Mouse (Mus musculus): ENCODE measurements around the gene Hrh1.

Gene Hrh1

DNA sequence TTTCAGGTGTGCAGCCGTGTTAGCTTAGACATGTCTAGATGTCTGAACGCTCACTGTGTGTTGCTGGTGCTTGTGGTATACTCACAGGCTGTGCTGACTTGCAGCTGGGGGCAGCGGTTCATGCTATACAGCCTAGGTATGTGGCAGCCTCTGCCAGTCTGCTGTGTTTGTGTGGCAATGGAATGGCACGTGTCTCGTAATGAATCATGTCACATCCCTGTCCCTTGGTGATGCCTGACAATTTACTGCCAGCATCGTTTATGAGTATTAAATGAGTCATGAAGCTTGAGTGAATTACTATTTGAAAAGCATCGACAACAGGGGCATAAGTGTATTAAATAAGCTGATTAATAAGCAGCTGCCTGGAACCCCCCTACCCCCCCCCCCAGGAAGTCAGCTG is 9.3 kb downstream of the Hrh1 start:
- DNase-seq, result no peak

DNA sequence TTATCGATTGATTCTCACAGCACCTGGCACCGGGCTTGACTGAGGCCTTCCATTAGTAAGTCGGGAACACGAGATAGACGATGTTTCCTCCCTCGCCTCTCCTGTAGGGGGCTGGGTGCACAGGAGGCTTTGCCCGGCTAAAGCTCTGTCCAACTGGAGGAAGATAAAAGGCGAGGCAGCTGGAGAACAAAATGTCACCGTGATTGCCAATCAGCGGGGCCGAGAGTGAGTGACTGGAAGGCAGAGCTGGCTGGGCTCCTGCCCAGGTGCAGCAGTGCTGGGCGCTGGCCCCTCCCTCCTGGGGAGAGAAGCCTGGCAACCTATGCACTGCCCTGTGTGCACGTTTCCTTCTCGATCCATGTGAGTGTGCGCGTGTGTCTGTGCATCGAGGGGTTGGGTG is 10.5 kb downstream of the Hrh1 start:
- DNase-seq, result no peak

DNA sequence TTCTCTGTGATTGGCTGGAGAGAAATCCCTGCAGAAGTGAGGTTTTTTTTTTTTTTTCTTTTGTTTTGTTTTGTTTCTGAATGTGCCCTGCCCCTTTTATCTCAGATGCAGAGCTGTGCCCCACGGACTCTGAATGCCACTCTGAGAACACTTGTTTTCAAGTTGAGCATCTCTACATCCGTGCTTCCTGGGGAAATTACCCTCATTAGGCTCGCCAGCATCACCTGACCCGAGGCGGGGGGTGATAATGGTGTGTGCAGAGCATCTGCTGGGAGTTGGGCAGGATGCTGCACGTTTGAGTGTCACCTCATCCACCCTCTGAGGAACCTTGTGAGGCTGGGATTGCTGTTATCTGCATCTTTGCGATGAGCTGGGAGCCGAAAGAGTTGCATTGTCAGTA is 14.2 kb downstream of the Hrh1 start:
- no peak for DNase-seq

DNA sequence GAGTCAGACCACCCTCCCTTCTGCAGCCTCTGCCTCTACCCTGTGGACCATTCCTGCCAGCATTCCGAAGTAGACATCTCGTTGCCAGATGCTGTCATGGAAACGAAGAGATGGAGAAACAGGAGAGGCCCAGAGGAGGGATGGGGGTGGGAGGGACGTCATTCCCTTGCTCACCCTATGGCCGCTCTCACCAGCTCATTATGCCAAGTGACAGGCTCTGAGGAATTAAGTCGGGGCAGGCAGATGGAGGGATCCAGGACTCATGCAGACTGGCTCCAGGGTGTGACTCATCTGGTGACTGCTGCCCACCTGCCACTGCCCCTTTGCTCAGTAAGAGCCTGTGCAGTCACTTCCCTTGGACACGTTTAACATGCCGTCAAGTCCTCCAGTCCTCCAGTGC is 16.8 kb downstream of the Hrh1 start:
- DNase-seq, result no peak

DNA sequence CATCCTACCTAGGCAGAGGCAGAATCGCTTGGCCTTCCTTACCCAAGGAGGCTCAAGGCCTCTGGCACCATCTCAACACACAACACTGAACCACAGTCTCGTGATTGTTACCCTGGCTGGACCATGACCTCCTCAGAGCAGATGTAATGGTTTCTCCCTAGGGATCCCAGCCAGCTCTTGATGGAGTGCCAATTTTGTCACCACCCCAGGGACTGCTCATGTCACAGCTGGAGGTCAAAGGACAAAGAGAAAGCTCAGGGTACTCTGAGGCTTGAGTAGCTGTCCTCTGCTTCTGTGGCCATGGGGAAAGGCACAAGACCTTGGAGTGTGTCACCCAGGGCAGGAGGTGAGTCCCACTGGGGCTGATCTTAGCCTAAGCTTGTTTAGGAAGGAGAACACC is 20.3 kb downstream of the Hrh1 start:
- no peak for DNase-seq

DNA sequence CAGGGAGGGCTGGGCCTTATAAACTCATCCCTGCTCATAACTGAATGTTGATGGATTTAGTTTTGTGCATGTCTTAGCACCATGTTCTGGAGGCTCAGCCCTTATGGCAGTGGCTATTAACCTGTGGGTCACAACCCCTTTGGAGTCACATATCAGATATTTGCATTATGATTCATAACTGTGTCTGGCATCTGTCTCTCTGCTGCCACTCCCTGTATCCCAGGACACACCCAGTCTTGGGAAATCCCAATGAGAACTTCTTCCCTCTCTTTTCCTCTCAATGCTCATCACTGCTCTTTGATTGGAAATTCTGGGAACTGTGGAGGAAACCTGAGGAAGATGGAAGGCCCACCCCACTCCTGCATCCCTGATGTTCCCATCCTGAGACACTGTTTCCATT is 23.3 kb downstream of the Hrh1 start:
- no peak for DNase-seq

DNA sequence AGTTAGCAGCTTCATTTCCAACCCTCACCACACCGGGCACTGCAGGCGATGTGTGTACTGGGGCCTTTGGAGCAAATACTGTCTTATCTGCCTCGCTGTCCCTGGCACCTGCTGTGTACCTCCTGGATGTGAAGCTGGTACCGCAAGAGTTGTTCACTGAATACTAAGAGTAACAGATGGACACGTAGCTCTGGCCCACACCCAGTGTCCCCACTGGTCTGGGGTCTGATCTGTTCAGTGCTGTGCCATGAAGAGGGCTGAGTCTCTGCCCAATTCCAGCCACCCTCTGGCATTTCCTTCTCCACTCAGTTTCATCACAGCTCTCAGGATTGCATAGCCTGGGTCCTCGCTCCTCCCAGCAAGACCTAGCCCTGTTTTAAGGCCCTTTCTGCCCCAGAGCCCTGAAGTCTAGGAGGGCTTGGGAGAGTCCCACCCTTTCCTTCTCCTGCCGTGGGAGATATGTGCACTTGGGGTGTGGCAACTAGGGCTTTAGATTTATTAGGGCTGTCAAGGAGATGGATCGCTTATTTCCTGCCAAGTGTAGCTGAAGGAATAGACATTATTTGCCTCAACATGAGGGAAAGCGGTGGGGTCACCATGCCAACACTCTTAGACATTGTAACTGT is 25.4 kb downstream of the Hrh1 start:
- DNase-seq, result no peak

DNA sequence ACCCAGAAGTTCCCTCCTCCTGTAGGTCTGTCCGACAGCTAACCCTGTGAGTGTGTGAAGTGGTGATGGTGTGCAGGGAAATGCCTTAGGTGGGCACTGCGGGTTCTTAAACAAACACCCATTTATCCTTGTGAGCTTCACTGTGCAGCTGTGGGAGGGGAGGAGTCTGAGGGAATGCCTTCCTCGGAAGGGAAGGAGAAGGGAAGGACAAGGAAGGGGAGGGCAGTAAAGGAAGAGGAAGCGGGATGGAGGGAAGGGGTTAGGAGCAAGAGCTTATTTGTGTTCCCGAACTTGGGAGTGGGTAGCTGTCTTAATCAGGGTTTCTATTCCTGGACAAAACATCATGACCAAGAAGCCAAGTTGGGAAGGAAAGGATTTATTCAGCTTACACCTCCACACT is 27.6 kb downstream of the Hrh1 start:
- no peak for DNase-seq

DNA sequence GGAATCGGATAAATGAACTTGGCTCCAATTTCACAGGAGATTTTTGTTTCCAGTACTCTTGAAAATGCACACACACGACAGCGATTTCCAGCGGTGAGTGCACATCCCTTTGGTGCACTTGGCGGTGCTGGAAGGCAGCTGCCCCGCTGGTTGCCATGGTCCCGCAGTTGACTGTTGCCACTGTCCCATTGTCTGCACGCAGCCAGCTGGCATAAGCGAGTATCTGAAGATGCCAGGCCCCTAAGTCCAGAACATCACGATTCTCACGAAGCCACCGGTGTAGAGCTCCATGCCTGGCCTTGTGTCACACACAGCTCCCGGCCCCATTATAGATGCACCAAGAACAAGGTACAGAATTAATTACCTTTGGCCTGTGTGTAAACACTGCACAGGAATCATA is 29.9 kb downstream of the Hrh1 start:
- no peak for DNase-seq

DNA sequence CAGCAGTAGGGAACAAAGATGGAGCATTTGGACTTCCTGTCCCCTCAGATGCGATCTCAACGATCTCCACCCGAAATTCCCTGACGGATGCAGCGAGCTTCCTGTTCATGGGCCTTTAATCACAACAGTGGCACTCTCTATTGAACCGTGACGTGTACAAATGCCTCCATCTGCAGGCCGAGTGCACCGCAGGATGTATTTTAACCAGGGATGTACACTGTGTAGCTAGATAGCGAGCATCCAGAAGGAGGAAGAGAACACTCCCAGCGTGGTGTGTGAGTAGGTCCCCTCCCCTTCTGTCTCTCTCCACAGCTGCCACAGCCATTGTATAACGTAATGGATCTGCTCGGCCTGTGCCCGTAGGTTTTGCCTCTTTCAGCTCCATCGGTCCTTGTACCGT is 31.1 kb downstream of the Hrh1 start:
- no peak for DNase-seq

DNA sequence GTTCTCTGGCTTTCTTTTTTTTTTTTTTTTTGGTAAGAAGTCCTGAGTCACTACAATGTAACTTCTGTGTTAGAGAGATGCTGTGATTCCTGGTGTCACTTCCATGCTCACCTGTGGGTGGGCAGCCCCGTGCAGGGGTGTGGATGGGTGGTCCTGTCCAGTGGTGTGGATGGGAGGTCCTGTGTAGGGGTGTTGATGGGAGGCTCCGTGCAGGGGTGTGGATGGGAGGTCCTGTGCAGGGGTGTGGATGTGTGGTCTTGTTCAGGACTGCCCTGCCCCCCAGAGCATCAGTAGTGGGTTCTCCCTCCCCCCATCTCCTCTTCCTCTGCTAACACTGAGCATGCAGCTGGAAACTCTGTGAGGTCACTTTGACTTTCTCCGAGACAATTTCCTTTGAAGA is 34.9 kb downstream of the Hrh1 start:
- no peak for DNase-seq

DNA sequence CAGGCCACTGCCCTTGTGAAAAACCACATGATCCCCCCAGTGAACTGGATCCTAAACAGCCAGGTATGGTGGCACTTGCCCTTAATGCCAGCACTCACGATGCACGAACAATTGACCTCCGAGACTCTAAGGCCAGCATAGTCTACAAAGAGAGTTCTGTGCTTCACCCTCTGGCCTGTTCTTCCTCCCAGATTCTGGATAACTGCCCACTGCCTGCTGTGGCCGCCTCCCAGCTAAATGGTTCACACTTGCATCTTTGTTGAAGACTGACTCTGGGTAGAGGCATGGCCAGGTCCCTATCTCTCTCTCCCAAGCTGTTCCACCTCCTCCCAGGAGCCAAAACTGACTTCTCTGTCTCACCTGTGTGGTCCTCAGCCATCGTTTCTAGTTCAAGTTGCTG is 36.8 kb downstream of the Hrh1 start:
- DNase-seq, result no peak

DNA sequence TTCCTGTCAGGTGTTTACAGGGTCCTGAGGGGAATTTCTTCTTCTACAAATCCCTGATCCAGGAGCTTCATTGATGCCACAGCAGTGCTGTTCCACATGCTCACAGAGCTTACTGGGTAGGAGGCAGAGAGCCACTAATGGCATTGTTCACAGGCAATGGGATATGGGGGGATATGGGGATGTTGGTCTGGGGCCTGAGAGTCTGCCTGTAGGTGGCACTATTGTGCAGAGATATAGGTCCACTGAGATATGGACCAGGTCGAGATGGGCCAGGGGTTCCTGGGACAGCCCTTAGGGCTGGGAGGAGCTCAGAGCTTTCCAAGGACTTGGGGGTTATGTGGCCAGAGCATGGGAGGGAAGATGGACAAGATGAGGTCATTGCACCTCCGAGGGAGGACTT is 42.6 kb downstream of the Hrh1 start:
- DNase-seq, result no peak

DNA sequence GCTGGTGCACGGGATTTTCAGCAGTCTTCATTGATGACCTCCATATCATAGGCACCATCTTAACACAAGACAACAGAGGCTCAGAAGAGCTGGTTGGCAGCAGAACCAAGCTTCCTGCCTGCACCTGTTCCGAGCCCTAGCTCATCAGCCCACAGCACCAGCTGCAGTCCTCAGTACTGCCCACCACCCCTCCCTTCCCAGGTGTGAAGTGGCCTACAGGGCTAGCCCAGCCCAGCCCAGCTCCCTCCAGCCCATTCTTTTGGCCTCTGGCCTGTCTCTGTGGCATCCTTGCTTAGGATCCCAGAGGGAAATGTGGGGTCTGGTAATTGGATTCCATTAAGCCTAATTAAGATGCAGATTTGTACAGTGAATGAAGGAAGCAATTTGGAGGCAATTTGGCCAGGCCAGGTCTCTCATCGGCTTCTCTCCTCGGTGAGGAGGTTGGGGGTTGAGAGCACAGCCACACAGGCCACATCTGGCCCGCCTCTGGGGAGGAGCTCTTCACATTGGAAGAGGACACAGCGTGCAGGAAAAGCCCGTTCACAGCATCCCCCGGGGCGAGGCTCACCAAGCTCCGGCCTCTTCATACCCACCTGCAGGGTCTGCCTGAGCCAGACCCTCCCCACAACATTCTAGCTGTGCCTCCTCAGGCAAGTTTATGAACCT is 43.2 kb downstream of the Hrh1 start:
- no peak for DNase-seq

DNA sequence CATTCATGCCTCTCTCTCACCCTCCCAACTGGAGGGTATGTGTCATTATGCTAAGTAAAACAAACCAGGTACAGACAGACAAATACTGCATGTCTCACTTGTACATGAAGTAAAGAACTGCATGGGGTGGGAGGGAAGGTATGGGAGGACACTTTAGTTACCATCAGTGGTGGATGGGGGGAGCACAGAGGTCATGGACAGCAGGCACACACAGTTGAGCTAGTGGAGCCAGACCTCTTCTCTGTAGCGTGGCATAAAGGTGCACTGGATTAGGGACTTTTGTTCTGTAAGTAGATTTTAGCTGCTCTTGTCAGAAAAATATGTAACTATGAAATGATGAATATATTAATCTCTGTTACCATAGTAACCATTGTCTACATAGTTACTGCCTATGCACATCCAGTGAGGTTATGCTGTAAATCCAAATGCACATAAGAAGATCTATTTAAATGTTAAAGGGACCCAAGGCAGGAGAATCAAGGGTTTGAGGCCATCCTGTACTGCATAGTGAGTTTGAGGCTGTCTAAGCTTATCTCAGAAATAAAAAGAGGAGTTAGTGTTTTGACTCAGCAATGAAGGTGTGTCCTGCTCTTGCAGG is 46.6 kb downstream of the Hrh1 start:
- no peak for DNase-seq

DNA sequence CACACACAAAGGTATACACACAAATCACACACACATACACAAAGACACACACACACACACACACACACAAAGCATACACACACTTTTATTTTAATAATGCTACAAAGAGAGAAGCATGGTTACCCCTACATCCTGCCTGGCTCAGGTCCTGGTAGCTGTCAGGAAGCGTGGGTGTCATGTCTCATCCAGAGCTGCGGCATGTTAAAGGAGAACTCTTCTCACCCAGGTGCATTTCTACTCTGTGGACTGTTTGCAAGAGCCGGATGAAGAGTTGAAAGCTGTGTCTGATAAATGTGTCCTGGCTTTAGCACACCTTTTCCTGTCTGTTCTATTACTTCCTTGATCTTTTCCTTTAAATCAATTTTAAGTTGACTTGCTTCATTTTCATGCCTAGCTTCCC is 47.2 kb downstream of the Hrh1 start:
- DNase-seq, result peak in 1 of 2 experiments; percentile 31

DNA sequence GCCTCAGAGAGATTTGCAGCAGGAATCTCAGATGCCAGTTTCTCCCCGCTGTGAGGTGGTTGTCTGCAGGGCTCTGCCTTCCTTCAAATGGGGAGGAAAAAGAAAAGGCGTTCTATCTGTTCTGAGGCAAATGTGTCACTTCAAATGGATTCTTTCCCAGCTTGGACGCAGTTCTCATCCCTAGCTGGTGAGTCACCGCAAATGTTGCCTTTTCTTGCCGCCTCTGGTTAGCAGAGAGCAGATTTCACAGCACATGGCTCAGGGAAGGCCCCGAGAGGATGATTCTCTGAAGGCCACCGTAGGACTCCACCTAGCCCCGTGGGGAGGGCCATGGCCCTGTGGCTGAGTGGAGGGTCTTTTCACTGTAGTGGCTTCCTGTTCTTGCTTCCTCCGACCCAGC is 51.2 kb downstream of the Hrh1 start:
- DNase-seq, result no peak

DNA sequence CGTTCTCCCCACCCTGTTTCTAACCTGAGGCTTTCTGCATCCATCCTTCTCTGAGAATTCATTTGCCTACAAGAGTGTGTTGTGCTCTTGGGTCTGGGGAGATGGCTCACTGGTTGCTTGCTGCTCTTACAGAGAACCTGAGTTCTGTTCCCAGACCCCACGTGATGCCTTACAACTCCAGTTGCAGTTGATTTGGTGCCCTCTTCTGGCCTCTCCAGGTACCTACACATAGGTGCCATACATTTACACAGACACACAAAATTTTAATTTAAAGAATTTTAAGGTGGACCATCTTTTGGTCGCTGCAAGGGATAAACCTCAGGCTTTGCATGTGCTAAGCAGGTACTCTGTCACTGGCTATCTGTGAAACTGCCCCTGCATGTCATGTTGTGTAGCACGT is 57.5 kb downstream of the Hrh1 start:
- no peak for DNase-seq

DNA sequence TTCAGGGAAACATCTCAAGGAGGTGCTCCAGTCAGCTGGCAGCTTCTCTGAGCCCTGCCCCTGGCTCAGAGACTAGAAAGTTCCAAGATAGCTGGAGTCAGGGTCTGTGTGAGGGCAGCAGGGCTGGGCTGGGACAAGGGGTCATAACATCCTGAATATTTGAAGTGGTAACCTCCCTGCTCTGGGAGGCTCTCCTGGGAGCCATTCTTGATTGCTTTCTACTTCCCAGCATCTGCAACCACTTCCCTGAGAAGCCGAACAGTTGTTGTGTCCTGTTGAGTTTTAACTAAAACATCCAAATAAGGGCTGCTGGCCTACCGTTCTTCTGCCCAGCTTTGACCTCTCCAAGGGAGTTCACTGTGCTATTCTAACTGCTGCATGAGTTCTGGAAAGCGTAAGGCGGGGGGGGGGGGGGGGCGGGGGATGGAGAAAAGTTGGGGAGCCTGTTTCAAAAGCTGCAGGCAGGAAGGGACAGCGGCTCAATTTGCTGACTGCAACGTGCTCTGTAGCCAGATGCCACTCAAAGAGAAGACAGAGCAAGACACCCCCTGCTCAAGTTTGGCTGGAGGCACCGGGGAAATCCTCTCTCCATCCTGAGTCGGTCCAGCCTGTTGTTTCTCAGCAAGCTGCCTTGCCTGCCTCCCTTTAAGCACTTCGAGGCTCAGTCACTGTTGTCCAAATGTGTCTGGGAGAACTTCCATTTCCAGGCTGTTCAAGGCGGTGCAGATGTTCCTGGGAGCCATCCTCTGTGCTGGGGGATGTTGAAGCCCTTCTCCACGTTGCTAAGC is 58.7 kb downstream of the Hrh1 start:
- DNase-seq, result no peak

DNA sequence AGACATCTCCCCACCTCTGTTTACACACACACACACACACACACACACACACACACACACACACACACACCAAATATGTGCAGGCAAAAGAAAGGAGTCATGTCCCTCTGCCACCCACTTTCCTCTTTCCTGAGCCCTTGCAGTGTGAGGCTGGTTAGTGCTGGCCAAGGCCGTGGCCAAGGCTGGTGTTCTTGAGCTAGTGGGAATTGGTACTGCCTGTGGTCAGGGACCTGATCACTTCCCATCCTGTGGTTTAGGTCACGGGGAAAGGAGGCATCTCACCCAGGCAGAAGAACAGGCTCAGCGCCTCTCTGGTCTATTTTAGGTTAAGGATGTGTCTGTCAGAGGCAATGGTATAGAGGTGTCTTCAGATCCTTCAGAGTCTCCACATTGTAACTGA is 59.6 kb downstream of the Hrh1 start:
- no peak for DNase-seq

DNA sequence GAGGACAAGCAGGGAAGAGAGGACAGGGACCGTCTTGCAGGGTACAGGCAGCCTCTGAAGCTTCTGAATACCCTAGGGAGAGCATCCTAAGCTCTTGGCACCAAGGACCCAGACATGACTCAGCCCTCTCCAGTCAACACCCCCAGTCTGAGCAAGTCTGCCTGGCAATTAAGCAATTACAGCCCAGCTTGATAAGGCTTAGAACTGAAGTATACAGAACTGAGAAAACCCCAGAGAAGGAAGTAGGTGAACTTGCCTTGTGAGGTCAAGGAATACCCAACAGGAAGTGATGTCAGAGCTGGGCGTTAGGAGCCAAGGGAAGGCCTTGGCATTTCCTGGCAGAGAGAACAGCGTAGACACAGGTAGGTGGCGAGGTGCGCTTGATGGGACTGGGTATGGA is 60.5 kb downstream of the Hrh1 start:
- no peak for DNase-seq

DNA sequence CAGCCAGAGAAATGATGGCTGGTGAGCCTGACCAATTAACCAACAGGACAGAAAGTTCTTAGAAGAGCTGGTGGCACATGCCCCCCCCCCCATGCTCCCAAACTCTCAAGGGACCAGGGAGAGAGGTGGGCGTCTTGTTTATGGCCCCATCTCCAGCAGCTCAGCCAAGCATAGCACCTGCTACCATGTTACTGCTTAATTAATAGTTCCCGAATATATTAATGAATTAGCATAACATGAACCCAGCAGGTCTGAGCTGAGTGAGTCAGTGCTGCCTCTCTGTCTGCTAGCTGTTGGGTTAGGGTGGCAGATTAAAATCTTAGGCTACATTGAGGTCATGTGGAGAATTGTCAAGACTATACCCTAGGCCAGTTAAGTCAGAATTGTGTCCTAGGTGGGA is 62.2 kb downstream of the Hrh1 start:
- no peak for DNase-seq

DNA sequence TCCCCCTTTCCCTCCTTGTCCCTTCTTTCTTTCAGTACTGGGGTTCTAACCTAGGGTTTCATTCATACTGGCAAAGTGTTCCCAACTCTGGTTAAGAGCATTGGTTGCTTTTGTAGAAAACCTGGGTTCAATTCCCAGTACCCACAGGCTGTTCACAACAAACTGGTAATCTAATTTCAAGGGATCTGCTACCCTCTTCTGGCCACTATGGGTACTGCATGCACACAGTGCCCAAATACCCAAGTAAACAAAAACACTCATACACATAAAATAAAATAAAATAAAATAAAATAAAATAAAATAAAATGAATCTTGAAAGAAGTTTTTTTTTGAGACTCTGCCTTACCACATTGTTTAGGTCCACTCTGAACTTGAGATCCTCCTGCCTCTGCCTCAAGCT is 63.8 kb downstream of the Hrh1 start:
- DNase-seq, result no peak

DNA sequence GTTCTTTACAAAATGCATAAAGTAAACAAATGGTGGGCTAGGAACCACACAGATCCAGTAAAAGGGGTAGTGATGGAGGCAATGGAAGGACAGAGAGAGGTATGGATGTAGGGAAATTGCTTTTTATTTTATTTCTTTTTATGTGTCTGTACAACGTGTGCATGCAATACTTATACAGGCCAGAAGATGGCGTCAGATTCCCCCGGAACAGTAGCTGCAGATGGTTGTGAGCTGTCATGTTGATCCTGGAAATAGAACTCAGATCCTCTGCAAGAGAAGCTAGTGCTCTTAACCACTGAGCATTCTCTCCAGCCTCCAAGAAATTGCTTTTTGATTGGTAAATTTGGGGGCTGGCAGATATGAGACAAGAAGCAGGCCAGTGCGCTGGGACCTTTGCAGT is 65.0 kb downstream of the Hrh1 start:
- no peak for DNase-seq
